Mouse (Mus musculus): Measurements from ENCODE around the gene Ccl4.

DNA sequence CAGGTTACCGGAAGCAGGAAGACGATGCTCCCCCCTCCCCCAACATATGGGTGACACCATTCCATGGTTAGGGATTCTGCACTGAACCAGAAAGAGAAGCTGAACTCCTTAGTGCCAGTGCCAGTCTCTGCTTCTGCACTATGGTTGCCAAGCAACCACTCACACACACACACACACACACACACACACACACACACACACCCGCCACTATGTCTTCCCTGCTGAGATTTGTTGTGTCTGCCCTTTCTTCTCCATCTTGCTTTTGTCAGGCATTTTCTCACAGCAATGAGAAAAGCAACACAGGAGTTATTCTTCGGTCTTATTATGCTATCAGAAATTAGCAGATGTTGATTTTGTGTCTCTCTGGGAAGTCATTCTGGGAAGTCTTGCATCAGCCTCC lies 28.0 kb upstream of the Ccl4 start:
- no peak for TF ChIP-seq CTCF (IDR thresholded peaks at IDR 0.05)
- TF ChIP-seq EP300 (IDR thresholded peaks at IDR 0.05): no peak

All from lung, postnatal 0 days (tissue).